Mouse (Mus musculus) spleen, adult 2 months (tissue): ENCODE data around the gene Dmrtc2.

Experiments
- CTCF ChIP-seq: fragments of 200-500 bp; IDR thresholded peaks from 2 replicates; pipeline ENCODE4 v1.5.1; 2011; ENCODE audit warnings: mild to moderate bottlenecking, inconsistent platforms; ENCODE audit not compliant: insufficient read depth, insufficient read length, insufficient replicate concordance; ENCODE audit errors: extremely low read depth
- POLR2A ChIP-seq: fragments of 200-500 bp; IDR thresholded peaks from 2 replicates; pipeline ENCODE4 v1.6.1; 2011; ENCODE audit warnings: low read depth, low read length, inconsistent platforms

GRCm38 (mm10) chr7:24904070-24904483, 34.2 kb downstream of the Dmrtc2 start:
- TF ChIP-seq POLR2A (peak; percentile 84), CTCF (0 out of 2 replicates have a peak, but pooled peaks have one; percentile 3)
